Mouse (Mus musculus) limb, embryonic 14.5 days (tissue): Measurements from ENCODE around the gene Fgfr2. TPM values are rescaled to one million over a fixed set of nuclear protein-coding genes. Genes with fewer than 3 reads are reported as not detected.

Experiments
- ATAC-seq: fragments of 200-750 bp; cut with Nextera tagmentation; 2 replicates; pipeline ENCODE4 v1.8.0; 2017; ENCODE audit warnings: low read depth, moderate number of reproducible peaks, moderate TSS enrichment; ENCODE audit not compliant: low FRiP score
- DNase-seq: peaks from one replicate; pipeline ENCODE4 v3.0.0-alpha.2; 2015; ENCODE audit warnings: low spot score
- H3K27ac ChIP-seq: fragments of 300-500 bp; sonication (generic); replicated peaks from 2 replicates; pipeline ENCODE4 v1.5.1; 2014; ENCODE audit warnings: low read depth, mild to moderate bottlenecking, low read length, moderate library complexity, mixed read lengths
- H3K27me3 ChIP-seq: fragments of 300-500 bp; sonication (generic); 2 replicates; pipeline ENCODE4 v1.6.1; 2014; ENCODE audit warnings: low read length, mixed read lengths; ENCODE audit not compliant: control insufficient read depth, insufficient read depth
- H3K36me3 ChIP-seq: fragments of 300-500 bp; sonication (generic); 2 replicates; pipeline ENCODE4 v1.6.1; 2014; ENCODE audit warnings: mild to moderate bottlenecking, low read length, moderate library complexity, mixed read lengths; ENCODE audit not compliant: control insufficient read depth, insufficient read depth
- H3K4me1 ChIP-seq: fragments of 300-500 bp; sonication (generic); 2 replicates; pipeline ENCODE4 v1.6.1; 2014; ENCODE audit warnings: antibody characterized with exemption, low read length, mixed read lengths; ENCODE audit not compliant: control insufficient read depth, insufficient read depth
- H3K4me2 ChIP-seq: fragments of 300-500 bp; sonication (generic); replicated peaks from 2 replicates; pipeline ENCODE4 v1.6.1; 2014; ENCODE audit warnings: low read depth, mild to moderate bottlenecking, low read length, moderate library complexity; ENCODE audit not compliant: severe bottlenecking
- H3K4me3 ChIP-seq: fragments of 300-500 bp; sonication (generic); replicated peaks from 2 replicates; pipeline ENCODE4 v1.5.1; 2014; ENCODE audit warnings: low read length
- H3K9ac ChIP-seq: fragments of 300-500 bp; sonication (generic); 2 replicates; pipeline ENCODE4 v1.6.1; 2014; ENCODE audit warnings: mild to moderate bottlenecking, low read depth, low read length, moderate library complexity; ENCODE audit not compliant: severe bottlenecking
- H3K9me3 ChIP-seq: fragments of 300-500 bp; sonication (generic); 2 replicates; pipeline ENCODE4 v1.6.1; 2016; ENCODE audit warnings: low read length; ENCODE audit not compliant: control insufficient read depth
- POLR2A ChIP-seq: fragments of 200-500 bp; IDR thresholded peaks from 2 replicates; pipeline ENCODE4 v1.8.0; 2012; ENCODE audit warnings: inconsistent platforms, mild to moderate bottlenecking, moderate library complexity, borderline replicate concordance; ENCODE audit not compliant: insufficient read depth, insufficient read length; ENCODE audit errors: extremely low read depth
- WGBS: fragments of 180-500 bp; shearing (Covaris S2); extraction: QIAGEN DNeasy Blood & Tissue Kit; methylation state at CpG from one replicate; pipeline ENCODE4 v1.1.7; 2014; 5-methylcytosine and 5-hydroxymethylcytosine counted together
- polyA plus RNA-seq, 2 experiments: library from polyadenylated mRNA; depleted of rRNA in 1 of 2; stranded (reverse) in 1 of 2; unstranded in 1 of 2; fragments of >200 nt; fragmentation: Nextera tagmentation in 1 of 2; extraction: Ambion mirVana in 1 of 2; gene quantifications; 2 replicates each; pipeline versions ENCODE4 v1.2.1 to v1.2.3; 2012 to 2014

Gene Fgfr2
- polyA plus RNA-seq, 2 experiments: 131 to 133 TPM

DNA sequence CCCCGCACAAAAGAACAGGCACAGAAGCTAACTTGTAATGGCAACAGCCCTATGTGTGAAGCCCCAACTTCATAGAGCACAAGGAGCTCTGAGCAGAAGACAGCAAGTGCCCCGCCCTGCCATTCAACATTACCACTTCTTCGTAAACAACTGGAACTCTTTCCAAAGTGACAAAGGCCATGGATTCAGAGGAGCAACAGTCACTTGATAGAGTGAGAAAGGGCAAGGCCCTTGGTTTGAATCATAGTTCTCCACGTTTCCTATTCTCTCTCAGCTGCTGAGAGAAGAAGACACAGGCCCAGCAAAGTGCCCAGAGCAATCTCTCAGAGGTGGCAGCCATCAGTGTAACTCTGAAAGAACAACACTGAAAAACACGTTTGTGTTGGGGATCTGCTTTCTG lies 359.2 kb downstream of the Fgfr2 start:
- Histone ChIP-seq H3K36me3 (peaks cover 32% of the 10 kb centered on the region), H3K27me3 (no peaks in the 10 kb centered on the region), H3K9ac (no peak overlapping the region), H3K4me3 (no peak overlapping the region), H3K27ac (no peak overlapping the region), H3K4me1 (peaks cover 22% of the 10 kb centered on the region), H3K4me2 (no peak overlapping the region), H3K9me3 (no peaks in the 10 kb centered on the region)
- DNase-seq (no peak), ATAC-seq (no peak)
- WGBS: 83% methylated on average over 5 of the region's 5 CpGs
- no peak for TF ChIP-seq POLR2A

DNA sequence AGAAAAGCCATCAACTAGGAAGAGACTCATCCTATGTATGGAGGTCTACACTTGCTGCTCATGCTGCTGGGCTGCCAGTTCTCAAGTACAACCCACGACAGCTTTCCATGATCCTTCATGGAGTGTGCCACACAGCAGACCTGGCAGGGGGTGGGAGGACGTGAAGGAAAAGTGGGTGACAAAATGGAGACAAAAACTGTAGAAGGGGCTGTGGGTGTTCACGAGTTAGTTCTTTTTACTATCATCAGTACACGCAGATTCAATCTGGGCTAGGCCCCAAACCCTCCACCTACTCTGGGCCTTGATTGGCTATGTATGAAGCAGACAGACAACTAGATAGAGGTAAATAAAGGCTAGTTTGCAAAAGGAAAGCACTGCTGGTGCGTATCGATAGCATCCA lies 359.8 kb downstream of the Fgfr2 start:
- Histone ChIP-seq H3K4me3 (no peak overlapping the region), H3K27ac (no peak overlapping the region), H3K27me3 (no peaks in the 10 kb centered on the region), H3K9me3 (no peaks in the 10 kb centered on the region), H3K4me1 (peaks cover 22% of the 10 kb centered on the region), H3K36me3 (peaks cover 38% of the 10 kb centered on the region), H3K4me2 (no peak overlapping the region), H3K9ac (no peak overlapping the region)
- WGBS: 90% methylated on average over 6 of the region's 6 CpGs
- ATAC-seq (no peak), DNase-seq (no peak)
- TF ChIP-seq POLR2A: no peak

DNA sequence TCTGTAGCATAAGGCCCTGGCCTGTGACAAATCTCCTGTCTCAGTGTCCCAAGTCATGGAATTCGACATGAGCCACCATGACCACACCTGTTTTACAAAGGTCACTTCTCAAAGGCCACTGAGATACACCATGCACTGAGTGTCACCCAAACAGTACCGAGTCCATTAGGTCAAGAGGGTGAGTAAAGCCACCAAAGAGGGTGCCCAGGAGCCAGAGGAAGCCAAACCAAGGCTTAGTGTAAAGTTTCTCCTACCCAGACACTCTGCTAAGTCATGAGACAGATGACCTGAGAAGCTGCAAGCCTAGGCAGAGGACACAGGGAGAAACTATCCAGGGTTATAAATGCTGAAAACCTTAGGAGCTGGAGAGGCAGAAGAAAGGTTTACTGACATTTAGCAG lies 361.7 kb downstream of the Fgfr2 start:
- H3K4me1 ChIP-seq: peaks cover 10% of the 10 kb centered on the region
- H3K9ac ChIP-seq: no peak overlapping the region
- 86% methylated on average over 2 of the region's 2 CpGs for WGBS
- DNase-seq: no peak
- H3K4me3 ChIP-seq: no peak overlapping the region
- H3K9me3 ChIP-seq: no peaks in the 10 kb centered on the region
- H3K27ac ChIP-seq: no peak overlapping the region
- no peaks in the 10 kb centered on the region for H3K27me3 ChIP-seq
- H3K4me2 ChIP-seq: no peak overlapping the region
- peaks cover 42% of the 10 kb centered on the region for H3K36me3 ChIP-seq
- no peak for TF ChIP-seq POLR2A
- ATAC-seq: no peak

DNA sequence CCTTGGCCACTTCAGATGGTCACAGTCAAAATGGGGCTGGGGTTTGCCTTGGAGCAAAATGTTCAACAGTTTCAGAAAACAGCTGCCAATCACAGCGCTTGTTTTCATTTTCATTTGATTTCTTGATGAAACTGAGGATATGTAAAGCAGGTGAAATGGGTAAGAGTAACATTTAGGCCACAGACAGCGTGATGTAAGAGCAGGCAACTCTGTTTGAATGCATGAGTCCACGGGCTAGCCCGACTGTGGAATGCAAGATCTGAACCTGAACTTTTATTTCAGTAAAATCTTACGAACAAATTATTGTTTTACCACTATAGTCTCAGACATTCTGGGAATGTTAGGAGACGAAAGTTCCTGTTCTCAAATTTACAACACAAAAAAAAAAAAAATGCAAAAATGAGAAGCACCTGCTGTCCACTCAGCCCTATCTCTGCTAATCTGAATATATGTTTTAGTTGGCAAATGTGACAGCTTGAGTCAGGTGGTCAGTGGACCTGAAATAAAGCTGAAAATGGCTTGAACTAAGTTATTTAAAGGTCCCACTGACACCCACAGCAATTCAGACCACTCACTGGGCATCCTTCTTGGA lies 362.5 kb downstream of the Fgfr2 start:
- Histone ChIP-seq H3K36me3 (peaks cover 38% of the 10 kb centered on the region), H3K4me3 (no peak overlapping the region), H3K9me3 (no peaks in the 10 kb centered on the region), H3K9ac (no peak overlapping the region), H3K4me1 (peaks cover 7% of the 10 kb centered on the region; the same call in 1 of the 2 replicates), H3K27me3 (no peaks in the 10 kb centered on the region), H3K4me2 (no peak overlapping the region), H3K27ac (no peak overlapping the region)
- 79% methylated on average over 6 of the region's 6 CpGs for WGBS
- DNase-seq (no peak), ATAC-seq (no peak)
- TF ChIP-seq POLR2A: no peak

DNA sequence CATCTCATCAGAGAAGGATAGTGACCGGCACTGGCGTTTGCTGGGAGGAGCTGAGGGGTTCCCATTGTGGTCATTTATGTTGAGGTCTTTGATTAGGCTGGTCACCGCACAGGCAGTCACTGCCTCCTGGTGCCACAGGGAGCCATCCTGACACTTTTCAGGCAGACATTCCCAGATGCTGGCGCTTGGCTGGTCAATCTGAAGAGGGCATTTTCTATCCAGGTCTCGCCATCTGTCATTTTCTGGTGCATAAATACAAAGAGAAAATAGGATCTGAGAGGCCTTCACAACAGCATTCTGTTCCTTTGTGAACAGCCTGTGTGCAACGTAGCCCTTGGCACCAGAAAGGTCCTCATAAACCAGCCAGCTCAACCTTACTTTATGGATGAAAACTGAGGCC lies 363.2 kb downstream of the Fgfr2 start:
- H3K4me3 ChIP-seq: no peak overlapping the region
- no peak for TF ChIP-seq POLR2A
- H3K4me2 ChIP-seq: no peak overlapping the region
- no peak overlapping the region for H3K27ac ChIP-seq
- WGBS: 91% methylated on average over 6 of the region's 6 CpGs
- DNase-seq (no peak), ATAC-seq (no peak)
- H3K4me1 ChIP-seq: peaks cover 10% of the 10 kb centered on the region
- H3K9me3 ChIP-seq: no peaks in the 10 kb centered on the region
- H3K9ac ChIP-seq: no peak overlapping the region
- no peaks in the 10 kb centered on the region for H3K27me3 ChIP-seq
- H3K36me3 ChIP-seq: peaks cover 38% of the 10 kb centered on the region

DNA sequence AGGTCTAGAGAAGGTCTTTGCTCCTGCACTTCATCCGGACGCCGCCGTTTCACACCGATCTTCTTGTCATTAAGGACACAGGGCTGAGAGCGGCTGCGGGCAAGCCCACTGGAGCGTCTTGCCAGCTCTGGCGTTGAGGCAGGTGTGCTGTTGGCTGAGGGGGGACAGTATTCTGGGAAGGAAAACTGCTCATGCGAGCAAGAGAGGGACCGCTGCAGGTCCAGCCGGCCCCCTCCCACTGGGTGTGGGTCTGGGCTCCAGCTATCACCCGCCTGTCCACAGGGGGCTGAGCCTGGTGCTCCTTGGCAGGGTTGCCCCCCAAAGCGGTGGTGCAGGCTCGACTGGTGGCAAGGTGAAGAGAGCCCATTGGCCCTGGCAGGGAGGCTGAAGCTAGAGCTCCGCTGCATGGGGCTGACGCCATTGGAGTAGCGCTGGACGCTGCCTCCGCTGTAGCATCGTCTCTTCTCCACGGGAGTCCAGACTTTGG lies 363.7 kb downstream of the Fgfr2 start:
- 97% methylated on average over 19 of the region's 22 CpGs for WGBS
- ATAC-seq: no peak
- Histone ChIP-seq H3K27ac (no peak overlapping the region), H3K4me2 (no peak overlapping the region), H3K4me1 (peaks cover 15% of the 10 kb centered on the region), H3K4me3 (no peak overlapping the region), H3K27me3 (no peaks in the 10 kb centered on the region), H3K36me3 (peaks cover 36% of the 10 kb centered on the region), H3K9me3 (no peaks in the 10 kb centered on the region), H3K9ac (no peak overlapping the region)
- TF ChIP-seq POLR2A: no peak
- DNase-seq: no peak
